Mouse (Mus musculus) stomach, postnatal 0 days (tissue): ENCODE measurements around the gene Tnfrsf14.

Source experiments
- CTCF ChIP-seq: IDR thresholded peaks from 2 replicates; pipeline ENCODE4 v1.5.1; 2016; ENCODE audit warnings: antibody characterized with exemption, low read depth, mild to moderate bottlenecking, moderate library complexity
- EP300 ChIP-seq: optimal IDR thresholded peaks from 2 replicates; pipeline ENCODE3; 2016; ENCODE audit warnings: antibody characterized with exemption

GRCm38 (mm10) chr4:154957289-154957993 lies 29.1 kb upstream of the Tnfrsf14 start:
- TF ChIP-seq CTCF (no peak), EP300 (no peak)
